Mouse (Mus musculus) spleen, adult 2 months (tissue): ENCODE data around the gene Hapln1.

ENCODE experiments used
- CTCF ChIP-seq: fragments of 200-500 bp; IDR thresholded peaks from 2 replicates; pipeline ENCODE4 v1.5.1; 2011; ENCODE audit warnings: mild to moderate bottlenecking, inconsistent platforms; ENCODE audit not compliant: insufficient read depth, insufficient read length, insufficient replicate concordance; ENCODE audit errors: extremely low read depth
- POLR2A ChIP-seq: fragments of 200-500 bp; IDR thresholded peaks from 2 replicates; pipeline ENCODE4 v1.6.1; 2011; ENCODE audit warnings: low read depth, low read length, inconsistent platforms

DNA sequence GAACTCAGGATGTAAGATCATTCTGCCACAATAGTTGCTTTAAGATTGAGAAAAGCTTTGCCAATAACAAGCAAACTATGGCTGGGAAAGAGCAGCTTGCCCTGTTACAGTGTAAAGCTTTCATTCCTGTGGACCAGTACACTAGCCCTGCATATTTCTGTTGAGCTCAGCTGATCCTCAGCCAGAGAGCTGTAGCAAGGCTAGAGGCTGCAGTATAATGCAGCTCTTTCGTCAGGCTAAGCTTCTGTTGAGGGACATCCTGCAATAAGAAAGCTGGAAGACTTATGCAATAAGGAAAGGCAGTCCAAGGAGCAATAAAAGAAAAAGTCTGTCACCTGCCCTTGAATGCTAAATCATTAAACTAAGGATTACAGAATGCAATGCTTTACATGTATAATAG lies 45.5 kb downstream of the Hapln1 start:
- TF ChIP-seq CTCF (no peak), POLR2A (no peak)
